Mouse (Mus musculus): ENCODE measurements around the gene Ifitm3.
"Not testable (repeated sequence)": the region's sequence is repeated elsewhere in the genome, so short reads cannot be mapped to it uniquely, and the experiment has no call there.

The Ifitm3 gene

GRCm38 (mm10) chr7:141010593-141010992 is at the start of gene Ifitm3:
TSS of gene Ifitm3 (minus strand) at chr7:141010770.
- DNase-seq (ENCODE audit: low spot score) = no peak

- DNase-seq (ENCODE audit: low spot score) = no peak
These were observed 49.4 kb upstream of the Ifitm3 start for GRCm38 (mm10) chr7:141059929-141060328.

- DNase-seq (ENCODE audit: low spot score) = no peak
These were observed 48.2 kb upstream of the Ifitm3 start for GRCm38 (mm10) chr7:141058601-141059341.

GRCm38 (mm10) chr7:141057541-141057940 is 47.0 kb upstream of the Ifitm3 start:
- no peak for DNase-seq (ENCODE audit: low spot score)

GRCm38 (mm10) chr7:141056976-141057375 is 46.4 kb upstream of the Ifitm3 start:
- no peak for DNase-seq (ENCODE audit: low spot score)

- no peak for DNase-seq (ENCODE audit: low spot score)
These were observed 45.2 kb upstream of the Ifitm3 start for GRCm38 (mm10) chr7:141055785-141056184.

- DNase-seq (ENCODE audit: low spot score) = no peak
These were observed 41.9 kb upstream of the Ifitm3 start for GRCm38 (mm10) chr7:141052421-141052820.

GRCm38 (mm10) chr7:141052016-141052415 is 41.4 kb upstream of the Ifitm3 start:
- DNase-seq (ENCODE audit: low spot score) = no peak

GRCm38 (mm10) chr7:141051060-141051685 is 40.6 kb upstream of the Ifitm3 start:
- DNase-seq (ENCODE audit: low spot score) = no peak

- DNase-seq (ENCODE audit: low spot score) = no peak
These were observed 38.8 kb upstream of the Ifitm3 start for GRCm38 (mm10) chr7:141049326-141049725.

GRCm38 (mm10) chr7:141048226-141049218 is 38.0 kb upstream of the Ifitm3 start:
- peak; percentile 80 for DNase-seq (ENCODE audit: low spot score)

GRCm38 (mm10) chr7:141047581-141048225 is 37.1 kb upstream of the Ifitm3 start:
- no peak for DNase-seq (ENCODE audit: low spot score)

- no peak for DNase-seq (ENCODE audit: low spot score)
These were observed 36.5 kb upstream of the Ifitm3 start for GRCm38 (mm10) chr7:141046931-141047580.

- no peak for DNase-seq (ENCODE audit: low spot score)
These were observed 32.0 kb upstream of the Ifitm3 start for GRCm38 (mm10) chr7:141042539-141042938.

GRCm38 (mm10) chr7:141041661-141042060 is 31.1 kb upstream of the Ifitm3 start:
- no peak for DNase-seq (ENCODE audit: low spot score)

GRCm38 (mm10) chr7:141040867-141041606 is 30.5 kb upstream of the Ifitm3 start:
- DNase-seq (ENCODE audit: low spot score) = no peak

GRCm38 (mm10) chr7:141039386-141040107 is 29.0 kb upstream of the Ifitm3 start:
- no peak for DNase-seq (ENCODE audit: low spot score)

GRCm38 (mm10) chr7:141038090-141039032 is 27.8 kb upstream of the Ifitm3 start:
- no peak for DNase-seq (ENCODE audit: low spot score)

- not testable (repeated sequence) for DNase-seq (ENCODE audit: low spot score)
These were observed 26.1 kb upstream of the Ifitm3 start for GRCm38 (mm10) chr7:141036624-141037023.
